Mouse (Mus musculus): Measurements from ENCODE around the gene Insl6. TPM values are rescaled to one million over a fixed set of nuclear protein-coding genes. Genes with fewer than 3 reads are reported as not detected.

Gene Insl6
- total and polyA plus RNA-seq, 3 experiments = 5.1 to 11.2 (median 8.5) TPM

- Histone ChIP-seq H3K36me3 (replicated peaks in 1 of 2; ENCODE audit: control insufficient read depth in 1 of 2, insufficient read depth in 1 of 2, low read length in 1 of 2) (peaks cover 12 to 51% of the 10 kb centered on the region in 2 experiments), H3K4me2 (ENCODE audit: insufficient read depth, low read depth, poor library complexity, severe bottlenecking) (peak overlapping the region; percentile 0; the same call in 1 of the 2 replicates), H3K27me3 (replicated peaks) (no peaks in the 10 kb centered on the region), H3K79me2 (replicated peaks; ENCODE audit: control insufficient read depth, extremely low read depth, insufficient read depth, poor library complexity, severe bottlenecking) (peaks cover 34% of the 10 kb centered on the region), H3K27ac (ENCODE audit: insufficient read depth, low read depth) (peak overlapping the region; percentile 48), H3K9me3 (replicated peaks; ENCODE audit: low read length) (no peaks in the 10 kb centered on the region), H3K4me3 (replicated peaks in 1 of 3; ENCODE audit: low read depth in 2 of 3, low read length in 2 of 3, poor library complexity in 1 of 3) (no peak overlapping the region), H3K4me1 (ENCODE audit: control insufficient read depth in 1 of 2, insufficient read depth in 2 of 2) (peaks cover 19 to 59% of the 10 kb centered on the region in 2 experiments), H3K9ac (ENCODE audit: insufficient read depth, low read depth) (no peak overlapping the region)
- DNase-seq (ENCODE audit: extremely low read depth) = peak; percentile 76
- in situ Hi-C loops (cut with MboI; ENCODE audit: low pct_ligation_motif_present, low pct_unique_long_range_greater_than_20kb, low sequenced_read_pairs) = loop anchor here (5.0 to 25.0 kb wide), 3 partner anchors 117 to 588 kb away; partner anchors contain the start of genes 9930021J03Rik and Ranbp6
- dilution Hi-C loops (cut with MboI; ENCODE audit: extremely low pct_ligation_motif_present, extremely low pct_unique_long_range_greater_than_20kb, low sequenced_read_pairs) = no loop called here
- TF ChIP-seq ETS1 (conservative IDR thresholded peaks at IDR 0.05; ENCODE audit: low read depth, low read length) = peak; percentile 76; the same call in 1 of the 2 replicates
- TF ChIP-seq JUN (IDR thresholded peaks at IDR 0.05; ENCODE audit: insufficient read depth, low read depth, low read length) = no peak
- peak; percentile 30; the same call in 1 of the 2 replicates for TF ChIP-seq MEF2A (IDR thresholded peaks at IDR 0.05; ENCODE audit: borderline replicate concordance, low read depth, low read length)
- TF ChIP-seq RCOR1 (conservative IDR thresholded peaks at IDR 0.05; ENCODE audit: low read depth, low read length) = peak; percentile 32; the same call in 1 of the 2 replicates
- no peak for TF ChIP-seq JUND (conservative IDR thresholded peaks at IDR 0.05; ENCODE audit: low read depth, low read length)
- TF ChIP-seq ZMIZ1 (IDR thresholded peaks at IDR 0.05; ENCODE audit: low read depth, low read length) = no peak
- no peak for TF ChIP-seq CTCF (conservative IDR thresholded peaks at IDR 0.05 in 1 of 2, IDR thresholded peaks at IDR 0.05 in 1 of 2; ENCODE audit: low read depth in 2 of 2, low read length in 2 of 2)
- peak; percentile 63; the same call in 1 of the 2 replicates for TF ChIP-seq UBTF (IDR thresholded peaks at IDR 0.05; ENCODE audit: low read depth, low read length)
- no peak for TF ChIP-seq RAD21 (IDR thresholded peaks at IDR 0.05; ENCODE audit: low read depth, low read length)
- TF ChIP-seq MAFK (IDR thresholded peaks at IDR 0.05; ENCODE audit: insufficient replicate concordance, low read length) = no peak
- no peak for TF ChIP-seq ZKSCAN1 (IDR thresholded peaks at IDR 0.05; ENCODE audit: borderline replicate concordance, low read depth, low read length)
- peak; percentile 36; the same call in 1 of the 2 replicates for TF ChIP-seq TCF12 (IDR thresholded peaks at IDR 0.05; ENCODE audit: low read depth, low read length)
- TF ChIP-seq PAX5 (IDR thresholded peaks at IDR 0.05; ENCODE audit: low read length) = no peak
- TF ChIP-seq MYC (IDR thresholded peaks at IDR 0.05; ENCODE audit: low read depth, low read length) = no peak
- TF ChIP-seq ZC3H11A (IDR thresholded peaks at IDR 0.05; ENCODE audit: low read depth, low read length) = no peak
- no peak for TF ChIP-seq MAX (IDR thresholded peaks at IDR 0.05; ENCODE audit: low read length)
- TF ChIP-seq POLR2AphosphoS2 (IDR thresholded peaks at IDR 0.05; ENCODE audit: low read depth, low read length) = no peak
- no peak for TF ChIP-seq POLR2A (IDR thresholded peaks at IDR 0.05; ENCODE audit: low read depth, low read length)
- TF ChIP-seq TBP (conservative IDR thresholded peaks at IDR 0.05; ENCODE audit: low read depth, low read length) = no peak
- no peak for TF ChIP-seq NRF1 (IDR thresholded peaks at IDR 0.05; ENCODE audit: low read depth, low read length)
- peak; percentile 74; the same call in 1 of the 2 replicates for TF ChIP-seq IRF4 (IDR thresholded peaks at IDR 0.05; ENCODE audit: low read depth, low read length)
- no peak for TF ChIP-seq CHD2 (IDR thresholded peaks at IDR 0.05; ENCODE audit: low read length)
- TF ChIP-seq MAZ (IDR thresholded peaks at IDR 0.05; ENCODE audit: low read depth, low read length) = no peak
- TF ChIP-seq USF1 (IDR thresholded peaks at IDR 0.05; ENCODE audit: low read depth, low read length) = no peak
- no peak for TF ChIP-seq USF2 (conservative IDR thresholded peaks at IDR 0.05; ENCODE audit: low read depth, low read length)
- peak; percentile 89 for TF ChIP-seq BHLHE40 (IDR thresholded peaks at IDR 0.05; ENCODE audit: low read depth, low read length)
- TF ChIP-seq MXI1 (IDR thresholded peaks at IDR 0.05; ENCODE audit: low read depth, low read length) = peak; percentile 40; the same call in 1 of the 2 replicates
- TF ChIP-seq SIN3A (IDR thresholded peaks at IDR 0.05; ENCODE audit: low read length) = peak; percentile 46; the same call in 1 of the 2 replicates
- TF ChIP-seq CHD1 (IDR thresholded peaks at IDR 0.05; ENCODE audit: low read depth, low read length) = no peak
- TF ChIP-seq ZNF384 (IDR thresholded peaks at IDR 0.05; ENCODE audit: low read depth, low read length) = no peak
- peak; percentile 20; the same call in 1 of the 2 replicates for TF ChIP-seq EP300 (IDR thresholded peaks at IDR 0.05; ENCODE audit: low read length)
- 0 out of 2 replicates have a peak, but pooled peaks have one; percentile 21 for TF ChIP-seq ELF1 (IDR thresholded peaks at IDR 0.05; ENCODE audit: low read depth, low read length)
- TF ChIP-seq HCFC1 (IDR thresholded peaks at IDR 0.05; ENCODE audit: low read depth, low read length) = peak; percentile 26; the same call in 1 of the 2 replicates
These were observed 49.8 kb upstream of the Insl6 start for GRCm38 (mm10) chr19:29374947-29375346.

Measured in CH12.LX (cell line).